Mouse (Mus musculus) induced T-regulatory cell, adult 2 months (primary cell): Measurements from ENCODE around the gene Sparcl1.

Source experiments
- DNase-seq: peaks from one replicate; pipeline ENCODE4 v3.0.0-alpha.2; 2012; ENCODE audit warnings: low read depth

Gene Sparcl1

GRCm38 (mm10) chr5:104110171-104110920, 3.2 kb downstream of the Sparcl1 start:
- DNase-seq = no peak

GRCm38 (mm10) chr5:104109516-104109915, 4.0 kb downstream of the Sparcl1 start:
- DNase-seq = no peak

GRCm38 (mm10) chr5:104108879-104109369, 4.6 kb downstream of the Sparcl1 start:
- DNase-seq = peak; percentile 31

GRCm38 (mm10) chr5:104108127-104108875, 5.2 kb downstream of the Sparcl1 start:
- DNase-seq = no peak

GRCm38 (mm10) chr5:104104111-104104510, 9.4 kb downstream of the Sparcl1 start:
- DNase-seq = no peak

- no peak for DNase-seq
Measured at GRCm38 (mm10) chr5:104103171-104103570, 10.4 kb downstream of the Sparcl1 start.

- DNase-seq = no peak
Measured at GRCm38 (mm10) chr5:104101678-104102531, 11.6 kb downstream of the Sparcl1 start.

- no peak for DNase-seq
Measured at GRCm38 (mm10) chr5:104096078-104096938, 17.2 kb downstream of the Sparcl1 start.

- DNase-seq = no peak
Measured at GRCm38 (mm10) chr5:104095416-104096077, 18.0 kb downstream of the Sparcl1 start.

- DNase-seq = no peak
Measured at GRCm38 (mm10) chr5:104089751-104090150, 23.8 kb downstream of the Sparcl1 start.

- no peak for DNase-seq
Measured at GRCm38 (mm10) chr5:104085366-104085765, 28.2 kb downstream of the Sparcl1 start.

- DNase-seq = no peak
Measured at GRCm38 (mm10) chr5:104080736-104081135, 32.8 kb downstream of the Sparcl1 start.

- DNase-seq = no peak
Measured at GRCm38 (mm10) chr5:104077508-104077907, 36.0 kb downstream of the Sparcl1 start, which contains the start of gene Gm17660. Gene Gm17660 (minus strand): TSS chr5:104077608.

GRCm38 (mm10) chr5:104076361-104076760, 37.2 kb downstream of the Sparcl1 start:
- DNase-seq = no peak

- DNase-seq = peak; percentile 70
Measured at GRCm38 (mm10) chr5:104074388-104074787, 39.1 kb downstream of the Sparcl1 start.

- DNase-seq = no peak
Measured at GRCm38 (mm10) chr5:104073602-104074001, 39.9 kb downstream of the Sparcl1 start.

- DNase-seq = no peak
Measured at GRCm38 (mm10) chr5:104072272-104072886, 41.2 kb downstream of the Sparcl1 start.

- no peak for DNase-seq
Measured at GRCm38 (mm10) chr5:104071048-104071447, 42.5 kb downstream of the Sparcl1 start.

GRCm38 (mm10) chr5:104068751-104069150, 44.8 kb downstream of the Sparcl1 start:
- DNase-seq = peak; percentile 41
